Mouse (Mus musculus) bone marrow, adult 2 months (tissue): ENCODE data around the gene Ahnak.

Experiments
- CTCF ChIP-seq: fragments of 200-500 bp; IDR thresholded peaks from 2 replicates; pipeline ENCODE4 v1.5.1; 2011; ENCODE audit warnings: low read length, control low read depth; ENCODE audit not compliant: control insufficient read depth, insufficient read depth
- POLR2A ChIP-seq: fragments of 200-500 bp; IDR thresholded peaks from 2 replicates; pipeline ENCODE4 v1.6.1; 2011; ENCODE audit warnings: low read depth, mild to moderate bottlenecking, control low read depth, low read length, borderline replicate concordance; ENCODE audit not compliant: control insufficient read depth

DNA sequence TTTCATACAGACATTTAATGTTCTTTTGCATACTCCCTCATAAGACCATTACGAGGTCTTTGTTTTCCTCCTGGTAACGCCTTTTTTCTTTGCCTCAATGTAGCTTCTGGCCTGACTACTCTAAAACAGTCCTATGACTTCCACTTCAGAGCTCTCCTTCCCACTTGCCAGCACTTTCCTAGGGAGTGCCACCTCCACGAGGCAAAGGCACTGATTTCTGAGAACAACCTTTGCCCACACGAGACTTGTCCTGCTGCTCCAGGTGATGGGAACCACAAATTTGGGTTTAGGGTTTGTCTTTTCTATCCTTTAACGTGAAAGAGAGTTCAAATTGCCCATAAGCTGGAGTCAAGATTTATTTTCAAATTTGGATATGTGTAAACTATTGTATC lies 22.9 kb upstream of the Ahnak start:
- no peak for TF ChIP-seq CTCF
- TF ChIP-seq POLR2A, result no peak
